Mouse (Mus musculus) hindbrain, embryonic 15.5 days (tissue): Measurements from ENCODE around the gene Rangrf. TPM values are rescaled to one million over a fixed set of nuclear protein-coding genes. Genes with fewer than 3 reads are reported as not detected.
A peak's percentile ranks its signal among the peaks of the same experiment; 100 is the strongest.
"Not testable (repeated sequence)": the region's sequence is repeated elsewhere in the genome, so short reads cannot be mapped to it uniquely, and the experiment has no call there.

Experiments
- ATAC-seq: fragments of 200-750 bp; cut with Nextera tagmentation; 2 replicates; pipeline ENCODE4 v1.8.0; 2017; ENCODE audit warnings: low read depth, moderate number of reproducible peaks, moderate TSS enrichment; ENCODE audit not compliant: low FRiP score
- H3K27ac ChIP-seq: fragments of 300-500 bp; sonication (generic); replicated peaks from 2 replicates; pipeline ENCODE4 v1.5.1; 2015; ENCODE audit warnings: mild to moderate bottlenecking, inconsistent platforms
- H3K27me3 ChIP-seq: fragments of 300-500 bp; sonication (generic); 2 replicates; pipeline ENCODE4 v1.6.1; 2015; ENCODE audit warnings: control low read depth, inconsistent platforms
- H3K36me3 ChIP-seq: fragments of 300-500 bp; sonication (generic); 2 replicates; pipeline ENCODE4 v1.6.1; 2015; ENCODE audit warnings: control low read depth, inconsistent platforms
- H3K4me1 ChIP-seq: fragments of 300-500 bp; sonication (generic); replicated peaks from 2 replicates; pipeline ENCODE4 v1.6.1; 2015; ENCODE audit warnings: control low read depth, inconsistent platforms
- H3K4me2 ChIP-seq: fragments of 300-500 bp; sonication (generic); 2 replicates; pipeline ENCODE4 v1.6.1; 2015; ENCODE audit warnings: moderate library complexity, mild to moderate bottlenecking, inconsistent platforms
- H3K4me3 ChIP-seq: fragments of 300-500 bp; sonication (generic); 2 replicates; pipeline ENCODE4 v1.5.1; 2015; ENCODE audit warnings: mild to moderate bottlenecking, inconsistent platforms
- H3K9ac ChIP-seq: fragments of 300-500 bp; sonication (generic); 2 replicates; pipeline ENCODE4 v1.6.1; 2015; ENCODE audit warnings: inconsistent platforms
- H3K9me3 ChIP-seq: fragments of 300-500 bp; sonication (generic); 2 replicates; pipeline ENCODE4 v1.6.1; 2016; ENCODE audit warnings: control low read depth, inconsistent platforms
- WGBS: fragments of 180-500 bp; shearing (Covaris S2); methylation state at CpG from one replicate; pipeline ENCODE4 v1.1.7; 2015; 5-methylcytosine and 5-hydroxymethylcytosine counted together
- polyA plus RNA-seq: library from polyadenylated mRNA; unstranded; fragments of >200 nt; fragmentation: Nextera tagmentation; extraction: Ambion mirVana; gene quantifications from 2 replicates; pipeline ENCODE4 v1.2.1, GENCODE M21; 2015

The Rangrf gene
- polyA plus RNA-seq, 1 experiment from 2014 or later = 29.8 TPM

DNA sequence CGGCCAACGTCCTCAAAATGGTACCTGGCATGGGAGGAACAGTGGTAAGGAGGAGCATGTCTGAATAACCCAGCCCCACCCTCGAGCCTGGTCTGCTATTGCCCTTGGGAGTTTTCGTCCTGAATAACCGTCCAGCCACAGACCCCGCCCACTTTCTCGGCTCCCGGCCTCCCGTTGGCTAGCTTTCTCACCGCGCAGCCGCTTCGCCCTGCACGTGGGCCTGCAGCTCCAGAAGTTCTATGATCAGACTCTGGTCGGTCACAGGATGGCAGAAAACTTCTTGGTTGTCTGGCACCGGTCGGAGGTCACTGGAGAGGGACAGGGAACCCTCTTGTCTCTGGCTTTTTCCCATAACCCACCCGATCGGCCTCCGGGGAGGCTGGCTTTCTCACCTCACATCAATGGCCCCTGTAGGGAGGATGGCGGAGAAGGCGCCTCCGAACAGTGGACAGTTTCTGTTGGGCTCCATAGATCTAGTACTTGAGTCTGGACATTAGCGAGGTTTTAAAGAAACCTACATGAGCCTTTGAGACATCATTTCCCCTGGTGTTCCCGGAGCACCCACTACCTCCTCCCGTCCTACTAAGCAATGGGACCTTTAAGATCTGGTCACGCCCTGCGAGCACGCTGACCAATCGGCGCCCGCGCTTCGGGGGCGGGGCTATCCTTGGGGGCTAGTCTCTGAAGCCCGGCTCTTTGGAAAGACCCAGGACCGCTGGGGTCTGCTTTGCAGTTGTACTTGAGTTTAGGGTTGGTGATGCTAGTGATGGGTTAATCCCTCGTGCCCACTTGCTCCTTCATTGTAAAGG lies 1.5 kb downstream of the Rangrf start:
- peaks cover 11% of the 10 kb centered on the region for H3K4me1 ChIP-seq

DNA sequence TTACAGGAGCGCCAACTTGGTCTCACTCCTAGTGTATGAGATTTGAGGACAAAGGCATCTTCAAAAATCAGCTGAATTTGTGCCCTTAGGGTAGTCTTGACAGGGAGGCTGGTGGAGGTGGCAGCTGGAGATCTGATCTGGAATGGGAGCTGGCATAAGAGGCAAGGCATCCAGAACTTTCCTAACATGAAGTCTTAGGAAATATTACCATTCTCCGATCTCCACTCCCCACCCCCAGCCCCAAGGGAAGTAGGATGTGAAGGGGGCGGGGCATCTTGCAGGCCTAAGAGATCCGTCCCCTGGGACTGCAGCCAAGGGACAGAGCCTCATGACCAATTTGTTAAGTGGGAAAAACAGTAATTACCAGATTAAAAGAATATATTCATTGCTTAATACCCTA lies 4.8 kb downstream of the Rangrf start:
- H3K4me1 ChIP-seq = peaks cover 22% of the 10 kb centered on the region
- 76% methylated on average over 4 of the region's 4 CpGs for WGBS
- no peak for ATAC-seq
- H3K27ac ChIP-seq = no peak overlapping the region
- no peaks in the 10 kb centered on the region for H3K27me3 ChIP-seq
- no peak overlapping the region for H3K4me2 ChIP-seq
- no peaks in the 10 kb centered on the region for H3K36me3 ChIP-seq
- no peak overlapping the region for H3K4me3 ChIP-seq
- H3K9me3 ChIP-seq = no peaks in the 10 kb centered on the region
- H3K9ac ChIP-seq = no peak overlapping the region

More for the DNA sequence above, 1.5 kb downstream of the Rangrf start:
- H3K9ac ChIP-seq = peak overlapping the region; percentile 30; the same call in 1 of the 2 replicates
- not testable (repeated sequence) for H3K9me3 ChIP-seq, H3K27me3 ChIP-seq, H3K27ac ChIP-seq, H3K36me3 ChIP-seq
- peak; percentile 88 for ATAC-seq
- WGBS = under 1% methylated on average over 38 of the region's 38 CpGs
- peak overlapping the region; percentile 80 for H3K4me2 ChIP-seq
- H3K4me3 ChIP-seq = peak overlapping the region; percentile 45

DNA sequence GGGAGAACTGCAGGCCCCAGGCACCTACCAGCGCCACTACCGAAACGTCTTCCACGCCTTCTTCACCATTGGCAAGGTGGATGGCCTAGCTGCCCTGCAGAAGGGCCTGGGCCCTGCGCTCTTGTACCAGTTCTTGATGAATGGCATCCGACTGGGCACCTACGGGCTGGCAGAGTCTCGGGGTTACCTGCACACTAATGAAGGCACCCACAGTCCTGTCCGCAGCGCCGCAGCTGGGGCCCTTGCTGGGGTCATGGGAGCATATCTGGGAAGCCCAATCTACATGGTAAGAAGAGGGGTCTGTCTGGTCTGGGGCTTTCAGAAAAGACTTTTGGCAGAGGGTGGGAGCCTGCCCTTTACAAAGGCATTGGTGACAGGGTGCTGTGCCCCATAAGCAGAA lies 6.2 kb downstream of the Rangrf start:
- peaks cover 22% of the 10 kb centered on the region for H3K4me1 ChIP-seq
- no peak overlapping the region for H3K27ac ChIP-seq
- WGBS = 86% methylated on average over 11 of the region's 11 CpGs
- no peaks in the 10 kb centered on the region for H3K9me3 ChIP-seq
- H3K27me3 ChIP-seq = no peaks in the 10 kb centered on the region
- no peak for ATAC-seq
- no peaks in the 10 kb centered on the region for H3K36me3 ChIP-seq
- H3K9ac ChIP-seq = peak overlapping the region; percentile 77; the same call in 1 of the 2 replicates
- no peak overlapping the region for H3K4me3 ChIP-seq
- peak overlapping the region; percentile 97 for H3K4me2 ChIP-seq

DNA sequence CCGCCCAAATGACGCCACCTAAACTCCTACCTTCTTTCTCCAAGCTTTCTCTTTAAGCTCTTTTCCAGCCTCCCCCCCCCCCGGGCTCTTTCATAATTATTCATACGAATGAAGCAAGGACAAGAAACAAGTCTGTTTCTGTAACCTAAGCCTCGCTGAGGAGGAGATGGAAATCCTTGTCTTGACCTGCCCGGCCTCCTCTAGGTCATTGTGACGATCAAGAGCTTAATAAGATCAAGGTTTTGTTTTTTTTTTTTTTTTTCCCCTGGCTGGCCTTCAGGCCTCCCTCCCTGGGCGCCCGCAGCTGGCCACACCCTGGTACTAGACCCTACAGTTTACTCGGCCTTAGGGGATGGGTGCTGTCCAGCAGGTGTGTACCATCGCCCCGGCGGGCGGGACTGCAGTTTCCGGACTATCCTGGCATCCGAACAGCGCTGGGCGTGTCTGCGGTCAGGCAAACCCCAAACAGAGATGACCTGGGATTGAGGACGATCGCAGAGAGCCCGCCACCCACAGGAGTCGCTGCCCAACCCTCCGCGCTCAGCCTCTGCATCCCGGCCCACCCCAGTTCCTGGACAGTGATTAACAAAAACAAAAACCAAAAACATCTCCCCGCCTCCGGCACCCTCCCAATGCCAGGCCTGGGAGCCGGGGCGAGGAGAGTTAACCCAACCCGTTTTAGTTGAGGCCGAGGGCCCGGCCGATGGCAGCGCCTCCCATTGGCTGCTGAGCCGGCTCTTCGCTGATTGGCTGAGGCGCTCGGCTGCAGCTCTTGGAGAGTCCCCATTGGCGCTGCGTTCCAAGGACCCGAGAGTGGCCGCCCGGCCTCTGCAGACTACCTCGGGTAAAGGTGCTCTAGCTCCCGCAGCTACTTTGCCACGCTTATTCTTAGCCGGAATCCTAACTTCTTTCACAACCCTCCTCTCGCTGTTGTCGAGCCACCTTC lies 7.4 kb downstream of the Rangrf start, which contains the start of gene Slc25a35:
Gene Slc25a35, plus strand, starts transcription at position 795 of the 946 bp plus-strand sequence.
- Histone ChIP-seq H3K9ac (peak within 1 kb of the TSS; percentile 77), H3K9me3 (no peaks in the 10 kb centered on the region), H3K4me2 (peak within 1 kb of the TSS; percentile 97), H3K27me3 (no peaks in the 10 kb centered on the region), H3K27ac (peak within 1 kb of the TSS; percentile 69), H3K4me3 (peak within 1 kb of the TSS; percentile 81), H3K36me3 (no peaks in the 10 kb centered on the region), H3K4me1 (peaks cover 15% of the 10 kb centered on the region)
- ATAC-seq = peak; percentile 96
- under 1% methylated on average over 50 of the region's 50 CpGs for WGBS

DNA sequence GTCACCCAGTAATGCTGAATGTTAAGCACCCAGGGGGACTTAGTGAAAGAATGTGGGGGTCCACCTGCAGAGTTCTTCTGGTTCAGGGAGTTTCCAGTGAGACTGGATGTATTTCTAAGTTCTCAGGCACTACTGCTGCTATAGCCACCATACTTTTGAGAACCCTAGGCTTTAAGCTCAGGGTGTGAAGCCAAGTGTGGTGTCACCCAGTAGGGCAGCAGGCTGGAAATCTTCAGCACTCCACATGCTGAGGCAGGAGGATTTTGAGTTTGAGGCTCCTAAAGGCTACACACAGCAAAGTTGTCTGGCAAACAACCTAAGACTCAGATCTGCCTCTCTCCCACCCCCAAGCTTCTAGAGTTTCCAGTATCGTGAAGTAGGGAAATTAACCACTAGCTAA lies 8.4 kb downstream of the Rangrf start:
- no peak overlapping the region; the same call in 1 of the 2 replicates for H3K4me2 ChIP-seq
- no peaks in the 10 kb centered on the region for H3K36me3 ChIP-seq
- 62% methylated on average over 1 of the region's 1 CpGs for WGBS
- no peak overlapping the region for H3K9ac ChIP-seq
- H3K27me3 ChIP-seq = no peaks in the 10 kb centered on the region
- peaks cover 14% of the 10 kb centered on the region for H3K4me1 ChIP-seq
- H3K27ac ChIP-seq = no peak overlapping the region
- no peak for ATAC-seq
- H3K9me3 ChIP-seq = no peaks in the 10 kb centered on the region
- H3K4me3 ChIP-seq = no peak overlapping the region

DNA sequence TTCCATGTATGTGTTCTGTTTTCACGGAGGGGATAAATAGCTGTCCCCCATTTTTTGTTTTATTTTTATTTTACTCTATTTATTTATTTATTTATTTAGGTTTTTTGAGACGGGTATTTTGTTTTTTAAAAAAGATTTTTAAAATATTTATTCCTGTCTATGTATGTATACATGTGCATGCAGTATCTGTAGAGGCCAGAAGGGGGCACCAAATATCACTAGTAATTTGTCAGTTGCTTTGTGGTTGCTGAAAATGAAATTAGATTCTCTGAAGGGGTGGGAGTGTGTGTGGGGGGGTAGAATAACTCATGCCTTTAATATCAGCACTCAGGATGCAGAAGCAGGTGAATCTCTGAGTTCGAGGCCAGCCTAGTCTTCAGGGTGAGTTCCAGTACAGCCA lies 9.1 kb downstream of the Rangrf start:
- Histone ChIP-seq H3K4me2 (no peak overlapping the region), H3K27ac (no peak overlapping the region), H3K9me3 (no peaks in the 10 kb centered on the region), H3K9ac (no peak overlapping the region), H3K4me1 (peaks cover 14% of the 10 kb centered on the region), H3K4me3 (no peak overlapping the region), H3K36me3 (no peaks in the 10 kb centered on the region), H3K27me3 (no peaks in the 10 kb centered on the region)
- no peak for ATAC-seq
- WGBS = 34% methylated on average over 3 of the region's 3 CpGs

DNA sequence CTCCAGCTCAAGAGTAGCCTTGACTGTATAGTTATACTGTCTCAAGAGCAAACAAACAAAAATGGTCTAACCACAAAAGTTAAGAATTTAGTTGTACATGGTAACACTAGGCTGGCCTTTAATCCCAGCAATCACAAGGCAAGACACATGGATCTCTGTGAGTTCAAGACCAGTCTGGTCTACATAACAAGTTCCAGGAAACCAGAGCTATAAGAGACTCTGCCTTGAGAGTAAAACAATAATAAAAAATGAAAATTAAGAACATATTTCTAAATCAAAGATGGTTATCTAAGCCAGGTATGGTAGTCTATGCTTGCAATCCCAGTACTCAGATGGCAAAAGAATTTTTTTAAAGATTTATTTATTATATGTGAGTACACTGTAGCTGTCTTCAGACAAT lies 9.9 kb downstream of the Rangrf start:
- ATAC-seq = no peak
- no peak overlapping the region for H3K27ac ChIP-seq
- H3K4me3 ChIP-seq = no peak overlapping the region
- H3K4me1 ChIP-seq = peaks cover 14% of the 10 kb centered on the region
- no peaks in the 10 kb centered on the region for H3K36me3 ChIP-seq
- H3K27me3 ChIP-seq = no peaks in the 10 kb centered on the region
- no peak overlapping the region for H3K4me2 ChIP-seq
- no peaks in the 10 kb centered on the region for H3K9me3 ChIP-seq
- H3K9ac ChIP-seq = no peak overlapping the region

DNA sequence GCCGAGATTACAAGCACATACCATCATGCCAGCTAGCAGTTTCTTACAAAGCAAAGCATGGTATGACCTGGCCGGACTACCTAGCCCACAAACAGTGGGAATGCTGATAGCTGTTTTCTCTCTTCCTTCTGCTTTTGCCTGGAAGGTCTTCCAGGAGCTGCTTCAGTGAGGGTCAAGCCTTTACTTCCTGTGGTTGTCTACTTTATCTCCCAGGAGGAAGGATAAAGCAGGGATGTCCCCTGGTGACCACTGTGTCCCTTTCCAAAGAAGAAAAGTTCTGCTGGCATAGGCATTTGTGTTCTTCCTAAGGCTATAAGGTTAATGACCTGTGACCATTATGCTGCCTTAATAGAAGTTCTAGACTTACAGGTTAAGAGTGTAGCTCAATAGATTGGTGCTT lies 11.6 kb downstream of the Rangrf start:
- H3K36me3 ChIP-seq = no peaks in the 10 kb centered on the region
- H3K4me1 ChIP-seq = peaks cover 10% of the 10 kb centered on the region
- WGBS = 78% methylated on average over 2 of the region's 2 CpGs
- H3K9ac ChIP-seq = no peak overlapping the region
- no peak for ATAC-seq
- H3K27me3 ChIP-seq = no peaks in the 10 kb centered on the region
- no peak overlapping the region for H3K4me3 ChIP-seq
- H3K27ac ChIP-seq = no peak overlapping the region
- H3K9me3 ChIP-seq = no peaks in the 10 kb centered on the region
- H3K4me2 ChIP-seq = no peak overlapping the region

DNA sequence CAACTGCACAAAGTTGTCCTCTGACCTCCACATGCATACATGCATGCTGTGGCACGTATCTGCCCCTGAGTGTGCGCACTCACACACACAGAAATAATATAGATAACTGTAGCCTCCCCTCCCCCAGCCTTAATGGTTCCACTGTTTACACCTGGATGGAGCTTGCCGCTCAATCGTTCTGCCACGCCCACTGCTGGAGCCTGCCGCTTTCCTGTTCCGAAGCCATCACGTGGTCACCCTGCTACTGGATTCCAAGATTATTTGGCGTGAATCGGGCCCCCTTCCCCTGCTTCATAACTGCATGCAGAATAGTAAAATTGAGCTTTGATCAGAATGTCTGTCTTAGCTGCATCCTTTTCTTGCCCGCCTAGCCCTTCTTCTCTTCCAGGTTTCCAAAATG lies 12.8 kb downstream of the Rangrf start:
- not testable (repeated sequence) for ATAC-seq, H3K27ac ChIP-seq, H3K9ac ChIP-seq, H3K4me2 ChIP-seq, H3K27me3 ChIP-seq, H3K9me3 ChIP-seq, H3K4me1 ChIP-seq, H3K4me3 ChIP-seq, H3K36me3 ChIP-seq
- 26% methylated on average over 11 of the region's 11 CpGs for WGBS

DNA sequence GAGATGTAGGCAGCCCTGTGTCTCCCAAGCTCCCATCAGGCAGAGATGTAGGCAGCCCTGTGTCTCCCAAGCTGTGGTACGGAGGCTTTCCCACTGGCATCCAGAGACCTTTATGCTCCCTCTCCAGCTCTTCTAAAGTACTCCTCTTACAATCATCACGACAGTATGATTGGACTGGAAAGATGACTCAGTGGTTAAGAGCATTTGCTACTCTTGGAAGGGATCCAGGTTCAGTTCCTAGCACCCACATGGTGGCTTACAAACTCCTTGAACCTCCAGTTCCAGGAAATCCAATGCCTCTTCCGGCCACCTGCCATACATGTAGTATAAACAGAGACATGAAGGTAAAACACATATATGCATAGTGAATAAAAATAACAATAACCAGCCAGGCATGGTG lies 13.4 kb downstream of the Rangrf start:
- H3K27ac ChIP-seq = no peak overlapping the region
- H3K9me3 ChIP-seq = no peaks in the 10 kb centered on the region
- H3K4me2 ChIP-seq = no peak overlapping the region
- no peaks in the 10 kb centered on the region for H3K36me3 ChIP-seq
- 80% methylated on average over 3 of the region's 3 CpGs for WGBS
- H3K4me3 ChIP-seq = no peak overlapping the region
- no peak overlapping the region for H3K9ac ChIP-seq
- peaks cover 7% of the 10 kb centered on the region; the same call in 1 of the 2 replicates for H3K27me3 ChIP-seq
- ATAC-seq = no peak
- no peaks in the 10 kb centered on the region for H3K4me1 ChIP-seq

DNA sequence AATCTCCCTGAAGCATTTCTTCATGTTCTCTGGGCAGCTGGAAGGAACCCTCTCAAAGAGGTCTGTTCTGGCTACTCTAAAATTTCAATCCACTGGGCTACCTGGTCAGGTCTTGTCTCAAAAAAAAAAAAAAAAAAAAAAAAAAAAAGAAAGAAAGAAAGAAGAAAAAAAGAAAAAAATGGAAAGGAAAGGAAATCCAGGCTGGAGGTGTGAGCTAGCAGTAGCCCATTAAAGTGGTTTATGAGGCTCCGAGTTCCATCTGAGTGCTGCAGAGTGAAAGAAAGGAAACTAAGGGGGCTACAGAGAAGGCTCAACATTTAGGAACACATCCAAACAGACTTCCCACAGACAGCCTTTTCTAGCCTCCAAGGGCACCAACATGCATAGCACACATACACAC lies 17.0 kb downstream of the Rangrf start:
- 94% methylated on average over 1 of the region's 1 CpGs for WGBS
- H3K4me1 ChIP-seq = peaks cover 16% of the 10 kb centered on the region

DNA sequence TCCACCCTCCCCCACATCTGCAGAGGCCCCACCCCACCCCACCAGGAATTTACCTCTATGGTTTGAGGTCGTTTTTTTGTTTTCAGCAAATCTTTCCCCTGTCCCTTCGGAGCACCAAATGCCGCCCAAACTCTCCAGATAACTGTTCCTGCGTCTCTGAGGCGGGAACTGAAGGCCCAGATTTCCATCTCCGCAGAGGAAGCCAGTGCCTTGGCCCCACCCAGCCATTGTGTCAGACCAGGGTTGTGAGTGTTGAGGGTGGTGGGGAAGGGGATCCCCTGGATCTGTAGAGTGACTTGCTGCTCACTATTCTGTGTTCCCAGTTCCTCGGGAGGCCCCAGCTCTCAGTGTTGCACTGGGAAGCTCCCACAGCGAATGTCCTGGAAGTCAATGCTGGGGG lies 17.7 kb downstream of the Rangrf start, which contains the start of gene Arhgef15:
Gene Arhgef15, minus strand, starts transcription at position 173 of the 400 bp plus-strand sequence.
- Histone ChIP-seq H3K4me3 (0 out of 2 replicates have a peak within 1 kb of the TSS, but pooled peaks have one; percentile 10), H3K27ac (no peak within 1 kb of the TSS), H3K27me3 (peaks cover 41% of the 10 kb centered on the region), H3K4me2 (0 out of 2 replicates have a peak within 1 kb of the TSS, but pooled peaks have one; percentile 2), H3K9ac (no peak within 1 kb of the TSS), H3K9me3 (no peaks in the 10 kb centered on the region), H3K36me3 (no peaks in the 10 kb centered on the region), H3K4me1 (peaks cover 16% of the 10 kb centered on the region)
- ATAC-seq = no peak
- WGBS = 38% methylated on average over 8 of the region's 8 CpGs

More for the DNA sequence above, 17.0 kb downstream of the Rangrf start:
- Histone ChIP-seq H3K4me3 (no peak overlapping the region), H3K27me3 (peaks cover 39% of the 10 kb centered on the region), H3K4me2 (no peak overlapping the region), H3K9me3 (no peaks in the 10 kb centered on the region), H3K27ac (no peak overlapping the region), H3K9ac (no peak overlapping the region), H3K36me3 (no peaks in the 10 kb centered on the region)
- no peak for ATAC-seq
